Mouse (Mus musculus) yolk sac, embryonic 10.5 days (tissue): Measurements from ENCODE around the gene 2210016L21Rik.

Experiments used
- DNase-seq: peaks from one replicate; pipeline ENCODE4 v3.0.0-alpha.2; 2017; ENCODE audit warnings: low spot score

2210016L21Rik gene

GRCm38 (mm10) chr5:114945072-114945471 lies 3.1 kb downstream of the 2210016L21Rik start:
- DNase-seq: peak; percentile 59

- DNase-seq: peak; percentile 64
Measured at GRCm38 (mm10) chr5:114948891-114949290, 6.9 kb downstream of the 2210016L21Rik start.

GRCm38 (mm10) chr5:114949316-114949715 lies 7.4 kb downstream of the 2210016L21Rik start:
- no peak for DNase-seq

- no peak for DNase-seq
Measured at GRCm38 (mm10) chr5:114949812-114950211, 7.9 kb downstream of the 2210016L21Rik start.

- no peak for DNase-seq
Measured at GRCm38 (mm10) chr5:114950669-114951068, 8.7 kb downstream of the 2210016L21Rik start.

GRCm38 (mm10) chr5:114951279-114951880 lies 9.4 kb downstream of the 2210016L21Rik start:
- no peak for DNase-seq

GRCm38 (mm10) chr5:114953326-114953725 lies 11.4 kb downstream of the 2210016L21Rik start:
- DNase-seq: no peak

GRCm38 (mm10) chr5:114958069-114958468 lies 16.1 kb downstream of the 2210016L21Rik start:
- no peak for DNase-seq

- no peak for DNase-seq
Measured at GRCm38 (mm10) chr5:114961590-114962360, 19.8 kb downstream of the 2210016L21Rik start.

- DNase-seq: peak; percentile 77
Measured at GRCm38 (mm10) chr5:114964315-114964966, 22.5 kb downstream of the 2210016L21Rik start.

GRCm38 (mm10) chr5:114964967-114965898 lies 23.3 kb downstream of the 2210016L21Rik start:
- DNase-seq: peak; percentile 89

GRCm38 (mm10) chr5:114967523-114968268 lies 25.7 kb downstream of the 2210016L21Rik start:
- no peak for DNase-seq

- peak; percentile 81 for DNase-seq
Measured at GRCm38 (mm10) chr5:114968651-114969050, 26.7 kb downstream of the 2210016L21Rik start.

GRCm38 (mm10) chr5:114969064-114969463 lies 27.1 kb downstream of the 2210016L21Rik start:
- peak; percentile 78 for DNase-seq

GRCm38 (mm10) chr5:114969609-114970215 lies 27.8 kb downstream of the 2210016L21Rik start:
- DNase-seq: no peak

- DNase-seq: peak; percentile 84
Measured at GRCm38 (mm10) chr5:114970824-114971227, 28.9 kb downstream of the 2210016L21Rik start, which contains the start of gene Hnf1a. Gene Hnf1a (minus strand): TSS chr5:114971094.

- no peak for DNase-seq
Measured at GRCm38 (mm10) chr5:114972201-114972600, 30.2 kb downstream of the 2210016L21Rik start.

- no peak for DNase-seq
Measured at GRCm38 (mm10) chr5:114973131-114973530, 31.2 kb downstream of the 2210016L21Rik start.

- no peak for DNase-seq
Measured at GRCm38 (mm10) chr5:114976935-114977334, 35.0 kb downstream of the 2210016L21Rik start.

- no peak for DNase-seq
Measured at GRCm38 (mm10) chr5:114978473-114978872, 36.5 kb downstream of the 2210016L21Rik start.

- peak; percentile 58 for DNase-seq
Measured at GRCm38 (mm10) chr5:114978888-114979249, 36.9 kb downstream of the 2210016L21Rik start.
